Mouse (Mus musculus) heart, postnatal 0 days (tissue): ENCODE measurements at regions not wholly inside any gene's neighbourhood (a gene's known extent, or its start where the extent isn't known, plus 50 kb on each side); places are given as distances from the start of the nearest gene placed in this dataset.

Source experiments
- CTCF ChIP-seq: IDR thresholded peaks from 2 replicates; pipeline ENCODE4 v1.5.1; 2016; ENCODE audit warnings: antibody characterized with exemption, control low read depth, low read depth
- EP300 ChIP-seq: IDR thresholded peaks from 2 replicates; pipeline ENCODE4 v1.6.1; 2016; ENCODE audit warnings: antibody characterized with exemption, low read depth

DNA sequence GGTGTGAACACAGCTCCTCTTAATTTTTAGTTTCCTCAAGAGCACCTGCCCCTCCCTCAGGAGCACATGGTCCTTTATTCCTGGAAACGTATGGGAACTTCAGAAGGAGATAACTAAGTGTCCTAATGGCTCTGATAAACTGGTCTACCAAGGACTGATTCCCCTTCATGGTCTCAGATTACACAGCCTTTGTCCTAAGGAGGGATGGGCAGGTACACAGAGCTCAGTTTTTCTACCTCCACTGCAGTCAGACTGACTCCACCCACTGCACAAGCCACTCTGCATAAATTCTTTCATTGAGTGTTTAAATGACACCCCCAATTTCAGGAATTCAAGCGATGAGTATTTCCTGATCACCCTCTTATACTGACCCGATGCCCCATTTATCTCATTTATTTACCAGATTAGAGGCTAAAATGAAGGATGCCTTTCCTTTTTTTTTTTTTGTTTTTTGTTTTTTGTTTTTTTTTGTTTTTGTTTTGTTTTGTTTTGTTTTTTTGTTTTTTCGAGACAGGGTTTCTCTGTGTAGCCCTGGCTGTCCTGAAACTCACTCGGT is 95.1 kb downstream of the Sox2 start:
- TF ChIP-seq CTCF: no peak
- no peak for TF ChIP-seq EP300
